Mouse (Mus musculus): ENCODE data around the gene St3gal5. TPM values are rescaled to one million over a fixed set of nuclear protein-coding genes. Genes with fewer than 3 reads are reported as not detected.

The St3gal5 gene
- total and polyA plus RNA-seq, 3 experiments = 24.4 to 51.8 TPM; not detected in 1

- Histone ChIP-seq H3K9me3 (replicated peaks; ENCODE audit: insufficient read depth, low read length) (no peaks in the 10 kb centered on the region), H3K27me3 (ENCODE audit: control insufficient read depth in 1 of 2, insufficient read depth in 2 of 2, low read length in 2 of 2) (peaks cover 3% of the 10 kb centered on the region in 2 experiments; a peak in 2 of 4 replicates), H3K4me3 (ENCODE audit: control insufficient read depth in 1 of 2, insufficient read depth in 1 of 2, low read depth in 2 of 2, low read length in 2 of 2) (no peak overlapping the region), H3K27ac (ENCODE audit: control insufficient read depth, low read depth, low read length) (no peak overlapping the region), H3K36me3 (ENCODE audit: control insufficient read depth in 1 of 2, insufficient read depth in 2 of 2, low read length in 2 of 2) (no peaks in the 10 kb centered on the region; a peak in 1 of 4 replicates), H3K79me2 (ENCODE audit: control insufficient read depth, insufficient read depth, low read length, poor library complexity) (no peaks in the 10 kb centered on the region), H3K4me1 (ENCODE audit: control insufficient read depth in 1 of 2, insufficient read depth in 2 of 2, low read length in 2 of 2) (0 out of 4 replicates have a peak, but pooled peaks cover 0 to 9% of the 10 kb centered on the region in 2 experiments), H3K9ac (ENCODE audit: control insufficient read depth, low read depth, low read length, poor library complexity, severe bottlenecking) (no peak overlapping the region)
- peak; percentile 64 for DNase-seq (ENCODE audit: low read depth, low spot score)
- TF ChIP-seq MEF2A (IDR thresholded peaks at IDR 0.05; ENCODE audit: extremely low read depth, insufficient replicate concordance, low read depth, low read length, poor library complexity, severe bottlenecking) = no peak
- peak; percentile 83 for TF ChIP-seq SMC3 (IDR thresholded peaks at IDR 0.05; ENCODE audit: low read depth, low read length)
- no peak for TF ChIP-seq MYC (IDR thresholded peaks at IDR 0.05; ENCODE audit: low read depth, low read length)
- TF ChIP-seq POLR2AphosphoS5 (IDR thresholded peaks at IDR 0.05; ENCODE audit: borderline replicate concordance, low read depth, low read length) = no peak
- no peak for TF ChIP-seq ELF1 (IDR thresholded peaks at IDR 0.05; ENCODE audit: low read depth, low read length)
- TF ChIP-seq ZC3H11A (IDR thresholded peaks at IDR 0.05; ENCODE audit: low read depth, low read length) = peak; percentile 85
- no peak for TF ChIP-seq POLR2A (IDR thresholded peaks at IDR 0.05; ENCODE audit: control insufficient read depth in 1 of 2, insufficient read depth in 1 of 2, low read depth in 1 of 2, low read length in 2 of 2, poor library complexity in 1 of 2)
- TF ChIP-seq MAFK (IDR thresholded peaks at IDR 0.05; ENCODE audit: borderline replicate concordance, low read depth, low read length) = no peak
- no peak for TF ChIP-seq UBTF (IDR thresholded peaks at IDR 0.05; ENCODE audit: borderline replicate concordance, insufficient read depth, low read depth, low read length)
- TF ChIP-seq MYB (IDR thresholded peaks at IDR 0.05; ENCODE audit: low read depth, low read length) = no peak
- TF ChIP-seq USF2 (IDR thresholded peaks at IDR 0.05; ENCODE audit: borderline replicate concordance in 1 of 2, insufficient read depth in 1 of 2, low read depth in 1 of 2, low read length in 2 of 2) = no peak
- no peak for TF ChIP-seq USF1 (IDR thresholded peaks at IDR 0.05; ENCODE audit: low read depth, low read length)
- TF ChIP-seq RCOR1 (IDR thresholded peaks at IDR 0.05; ENCODE audit: low read depth, low read length) = no peak
- no peak for TF ChIP-seq ZMIZ1 (IDR thresholded peaks at IDR 0.05; ENCODE audit: low read depth, low read length)
- TF ChIP-seq MXI1 (IDR thresholded peaks at IDR 0.05; ENCODE audit: low read depth, low read length) = no peak
- TF ChIP-seq TBP (IDR thresholded peaks at IDR 0.05; ENCODE audit: low read depth, low read length) = no peak
- TF ChIP-seq ETS1 (IDR thresholded peaks at IDR 0.05; ENCODE audit: low read depth, low read length) = no peak
- peak; percentile 93 to 98 (median 97) for TF ChIP-seq CTCF (IDR thresholded peaks at IDR 0.05 in 2 of 3, conservative IDR thresholded peaks at IDR 0.05 in 1 of 3; ENCODE audit: control insufficient read depth in 1 of 3, insufficient read depth in 1 of 3, low read depth in 2 of 3, low read length in 3 of 3, poor library complexity in 1 of 3, severe bottlenecking in 1 of 3)
- TF ChIP-seq RAD21 (IDR thresholded peaks at IDR 0.05; ENCODE audit: low read depth, low read length) = peak; percentile 92
These were observed 88.6 kb downstream of the St3gal5 start for GRCm38 (mm10) chr6:72185893-72186490.

- no peak overlapping the region for H3K4me3 ChIP-seq (ENCODE audit: control insufficient read depth in 1 of 2, insufficient read depth in 1 of 2, low read depth in 2 of 2, low read length in 2 of 2)
- H3K9me3 ChIP-seq (replicated peaks; ENCODE audit: insufficient read depth, low read length) = no peaks in the 10 kb centered on the region
- H3K9ac ChIP-seq (ENCODE audit: control insufficient read depth, low read depth, low read length, poor library complexity, severe bottlenecking) = no peak overlapping the region
- peaks cover 3 to 5% of the 10 kb centered on the region in 2 experiments; a peak in 2 of 4 replicates for H3K27me3 ChIP-seq (ENCODE audit: control insufficient read depth in 1 of 2, insufficient read depth in 2 of 2, low read length in 2 of 2)
- H3K79me2 ChIP-seq (ENCODE audit: control insufficient read depth, insufficient read depth, low read length, poor library complexity) = no peaks in the 10 kb centered on the region
- H3K36me3 ChIP-seq (ENCODE audit: control insufficient read depth in 1 of 2, insufficient read depth in 2 of 2, low read length in 2 of 2) = no peaks in the 10 kb centered on the region; a peak in 1 of 4 replicates
- DNase-seq (ENCODE audit: low read depth, low spot score) = no peak
- TF ChIP-seq ZKSCAN1 (IDR thresholded peaks at IDR 0.05; ENCODE audit: low read depth, low read length) = no peak
- TF ChIP-seq ZC3H11A (IDR thresholded peaks at IDR 0.05; ENCODE audit: low read depth, low read length) = no peak
- TF ChIP-seq NRF1 (IDR thresholded peaks at IDR 0.05; ENCODE audit: insufficient read depth, low read depth, low read length, poor library complexity, severe bottlenecking) = no peak
- no peak for TF ChIP-seq ZMIZ1 (IDR thresholded peaks at IDR 0.05; ENCODE audit: low read depth, low read length)
- no peak for TF ChIP-seq TCF12 (IDR thresholded peaks at IDR 0.05; ENCODE audit: low read depth, low read length)
- no peak for TF ChIP-seq USF2 (IDR thresholded peaks at IDR 0.05; ENCODE audit: borderline replicate concordance in 1 of 2, insufficient read depth in 1 of 2, low read depth in 1 of 2, low read length in 2 of 2)
- no peak for TF ChIP-seq HCFC1 (IDR thresholded peaks at IDR 0.05; ENCODE audit: low read depth, low read length)
- no peak for TF ChIP-seq UBTF (IDR thresholded peaks at IDR 0.05; ENCODE audit: borderline replicate concordance, insufficient read depth, low read depth, low read length)
- H3K27ac ChIP-seq (ENCODE audit: control insufficient read depth, low read depth, low read length) = no peak overlapping the region
- H3K4me1 ChIP-seq (ENCODE audit: control insufficient read depth in 1 of 2, insufficient read depth in 2 of 2, low read length in 2 of 2) = 0 out of 4 replicates have a peak, but pooled peaks cover 0 to 9% of the 10 kb centered on the region in 2 experiments
These were observed 89.4 kb downstream of the St3gal5 start for GRCm38 (mm10) chr6:72186809-72187208.
